Mouse (Mus musculus): ENCODE measurements at regions not wholly inside any gene's neighbourhood (a gene's known extent, or its start where the extent isn't known, plus 50 kb on each side); places are given as distances from the start of the nearest gene placed in this dataset.

DNA sequence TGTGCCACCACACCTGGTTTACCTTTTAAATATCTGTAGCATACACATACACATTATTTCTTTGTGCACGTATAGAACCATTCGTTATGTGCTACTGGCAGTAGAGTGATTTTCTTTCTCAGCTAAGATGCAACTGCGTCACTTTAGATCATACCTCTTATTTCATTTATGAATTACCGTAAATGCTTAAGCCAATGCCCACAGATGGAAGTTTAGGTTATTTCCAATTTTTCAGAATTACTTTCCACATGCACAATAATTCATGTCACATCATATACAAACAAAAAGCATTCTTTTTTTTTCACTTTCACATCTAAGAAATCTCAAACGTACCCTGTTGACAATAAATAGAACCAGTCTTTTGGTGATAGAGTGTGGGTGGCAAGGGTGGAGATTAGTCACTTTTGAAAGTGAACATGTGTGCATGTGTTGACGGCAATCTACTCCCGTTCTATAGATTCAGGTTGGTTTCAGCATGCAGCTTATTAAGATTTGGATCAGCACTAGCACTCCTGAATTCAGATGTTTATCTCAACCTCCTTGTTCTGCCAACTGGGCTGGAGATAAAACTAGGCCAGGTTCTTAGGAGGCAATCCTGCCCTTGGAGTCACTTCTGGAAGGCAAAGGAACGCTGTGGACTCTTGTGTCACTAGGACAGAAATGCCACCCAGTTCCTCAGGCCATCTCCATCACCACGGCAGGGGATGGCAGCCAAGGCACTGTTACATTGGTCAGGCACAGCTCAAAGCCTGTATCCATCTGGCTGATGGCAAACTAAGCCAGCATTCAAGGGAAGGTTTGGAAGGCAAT lies 53.1 kb upstream of the Bcl2l14 start:
- no peak for TF ChIP-seq EP300 (IDR thresholded peaks at IDR 0.05; ENCODE audit: low read depth)
- TF ChIP-seq CTCF (IDR thresholded peaks at IDR 0.05; ENCODE audit: low read depth): no peak
